In the genomic region with DNA sequence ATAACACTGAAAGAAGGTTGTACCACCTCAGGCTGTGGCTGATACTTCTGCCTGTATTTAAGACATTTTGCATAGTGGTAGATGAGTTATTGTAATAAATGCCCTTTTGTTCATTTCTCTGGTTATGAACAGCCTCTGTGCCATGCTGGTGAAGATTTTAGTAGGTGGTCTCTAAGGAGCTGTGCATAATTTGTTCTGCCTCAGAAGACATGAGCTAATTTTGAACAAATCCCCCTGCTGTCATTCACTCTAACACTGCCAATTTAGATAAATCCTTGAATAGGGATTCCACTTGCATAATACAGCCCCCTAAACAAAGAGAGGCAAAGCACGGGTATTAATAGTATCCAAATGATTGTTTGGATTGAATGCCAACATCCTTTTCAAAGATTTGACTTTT, we compare ENCODE assay signal across 21 mouse cellular contexts.
DNase-seq lines count a peak whose midpoint lies in the region; ATAC-seq and TF ChIP-seq lines count a peak whose summit lies in the region.
"Had no signal": no experiment of that assay in that cellular context is flagged by ENCODE, and none has a peak within 500 bp of the region (broad histone marks: within the 10 kb centered on the region; RNA-seq: fewer than 3 reads in every experiment).

No protein-coding gene starts in this region.

- DNase-seq in embryonic facial prominence, embryonic 14.5 days (ENCODE audit: low spot score): peak; percentile 7
- DNase-seq in embryonic facial prominence, embryonic 10.5 days (ENCODE audit: low spot score): no peak
- peak; percentile 71 for DNase-seq in hindbrain, postnatal 0 days (ENCODE audit: low spot score)
- no peak for DNase-seq in kidney, adult 9 months
- no peak for DNase-seq in adrenal gland, postnatal 25 days
- DNase-seq in lung, adult 2 months: no peak
- DNase-seq: adrenal gland, postnatal 10 days; cerebellum, adult 8-10 months; heart, adult 18-20 months; heart, postnatal 4 days; kidney, adult 11 months; kidney, postnatal 25 days; layer of hippocampus, adult 9-11 months; lung, postnatal 10 days; right cerebral cortex, postnatal 4 days; thymus, postnatal 4 days had no signal

- H3K27me3 ChIP-seq in embryonic facial prominence, embryonic 14.5 days (replicated peaks; ENCODE audit: control insufficient read depth, insufficient read depth, low read length): no peaks in the 10 kb centered on the region
- H3K27me3 ChIP-seq in embryonic facial prominence, embryonic 10.5 days (replicated peaks; ENCODE audit: low read depth, poor library complexity, severe bottlenecking): no peaks in the 10 kb centered on the region
- no peaks in the 10 kb centered on the region for H3K27me3 ChIP-seq in forebrain, embryonic 15.5 days
- H3K27me3 ChIP-seq in hindbrain, postnatal 0 days (ENCODE audit: insufficient read depth, low read length): no peaks in the 10 kb centered on the region
- H3K27me3 ChIP-seq in neural tube, embryonic 15.5 days (replicated peaks): no peaks in the 10 kb centered on the region
- H3K27me3 ChIP-seq: CH12.LX; limb, embryonic 13.5 days; liver, embryonic 15.5 days had no signal

- TF ChIP-seq POLR2A in lung, adult 2 months (IDR thresholded peaks at IDR 0.05; ENCODE audit: borderline replicate concordance, extremely low read depth, low read depth, low read length): no peak

- no peaks in the 10 kb centered on the region for H3K9me3 ChIP-seq in embryonic facial prominence, embryonic 14.5 days (ENCODE audit: control insufficient read depth, low read length)
- no peaks in the 10 kb centered on the region for H3K9me3 ChIP-seq in embryonic facial prominence, embryonic 10.5 days
- no peaks in the 10 kb centered on the region for H3K9me3 ChIP-seq in forebrain, embryonic 15.5 days
- no peaks in the 10 kb centered on the region for H3K9me3 ChIP-seq in hindbrain, postnatal 0 days (ENCODE audit: low read length)
- H3K9me3 ChIP-seq in neural tube, embryonic 15.5 days (replicated peaks): no peaks in the 10 kb centered on the region
- H3K9me3 ChIP-seq: limb, embryonic 13.5 days; liver, embryonic 15.5 days had no signal

- H3K9ac ChIP-seq in embryonic facial prominence, embryonic 14.5 days (ENCODE audit: low read depth, low read length): no peak overlapping the region
- H3K9ac ChIP-seq in forebrain, embryonic 15.5 days (replicated peaks): no peak overlapping the region
- H3K9ac ChIP-seq in hindbrain, postnatal 0 days (replicated peaks; ENCODE audit: low read length): no peak overlapping the region
- H3K9ac ChIP-seq in neural tube, embryonic 15.5 days (replicated peaks): no peak overlapping the region
- H3K9ac ChIP-seq: limb, embryonic 13.5 days; liver, embryonic 15.5 days had no signal

- ATAC-seq in embryonic facial prominence, embryonic 14.5 days (ENCODE audit: low read depth): no peak
- ATAC-seq in forebrain, embryonic 15.5 days (replicated peaks): peak; percentile 84
- peak; percentile 77 for ATAC-seq in hindbrain, postnatal 0 days
- ATAC-seq in neural tube, embryonic 15.5 days (ENCODE audit: low FRiP score): peak; percentile 14; the same call in 1 of the 2 replicates

- H3K27ac ChIP-seq in embryonic facial prominence, embryonic 14.5 days (replicated peaks; ENCODE audit: low read depth, low read length): no peak overlapping the region
- H3K27ac ChIP-seq in embryonic facial prominence, embryonic 10.5 days (replicated peaks): no peak overlapping the region
- H3K27ac ChIP-seq in forebrain, embryonic 15.5 days (replicated peaks): no peak overlapping the region
- no peak overlapping the region for H3K27ac ChIP-seq in hindbrain, postnatal 0 days
- no peak overlapping the region for H3K27ac ChIP-seq in neural tube, embryonic 15.5 days (replicated peaks)
- H3K27ac ChIP-seq: limb, embryonic 13.5 days; liver, embryonic 15.5 days had no signal

- WGBS in embryonic facial prominence, embryonic 14.5 days: 49% methylated on average over 1 of the region's 1 CpGs
- WGBS in embryonic facial prominence, embryonic 10.5 days: 50% methylated on average over 1 of the region's 1 CpGs
- WGBS in forebrain, embryonic 15.5 days: 4% methylated on average over 1 of the region's 1 CpGs
- 16% methylated on average over 1 of the region's 1 CpGs for whole genome bisulfite sequencing in hindbrain, postnatal 0 days
- 15% methylated on average over 1 of the region's 1 CpGs for WGBS in neural tube, embryonic 15.5 days
- WGBS in lung, adult 2 months: 50% methylated on average over 1 of the region's 1 CpGs

- H3K36me3 ChIP-seq in embryonic facial prominence, embryonic 14.5 days (ENCODE audit: control insufficient read depth, insufficient read depth, low read length): no peaks in the 10 kb centered on the region
- H3K36me3 ChIP-seq in embryonic facial prominence, embryonic 10.5 days (replicated peaks): no peaks in the 10 kb centered on the region
- no peaks in the 10 kb centered on the region for H3K36me3 ChIP-seq in forebrain, embryonic 15.5 days
- H3K36me3 ChIP-seq in hindbrain, postnatal 0 days (ENCODE audit: insufficient read depth, low read length): no peaks in the 10 kb centered on the region
- no peaks in the 10 kb centered on the region for H3K36me3 ChIP-seq in neural tube, embryonic 15.5 days
- H3K36me3 ChIP-seq: limb, embryonic 13.5 days; liver, embryonic 15.5 days had no signal

- H3K4me2 ChIP-seq in embryonic facial prominence, embryonic 14.5 days (ENCODE audit: low read depth, low read length): no peak overlapping the region
- no peak overlapping the region for H3K4me2 ChIP-seq in forebrain, embryonic 15.5 days (replicated peaks)
- H3K4me2 ChIP-seq in hindbrain, postnatal 0 days (ENCODE audit: low read depth, low read length): no peak overlapping the region
- no peak overlapping the region for H3K4me2 ChIP-seq in neural tube, embryonic 15.5 days
- H3K4me2 ChIP-seq: limb, embryonic 13.5 days; liver, embryonic 15.5 days had no signal

- TF ChIP-seq CTCF in hindbrain, postnatal 0 days (IDR thresholded peaks at IDR 0.05; ENCODE audit: low read depth): no peak
- TF ChIP-seq CTCF in lung, adult 2 months (IDR thresholded peaks at IDR 0.05; ENCODE audit: insufficient read depth, low read length): no peak

- H3K4me1 ChIP-seq in embryonic facial prominence, embryonic 14.5 days (ENCODE audit: control insufficient read depth, insufficient read depth, low read length): no peaks in the 10 kb centered on the region
- no peaks in the 10 kb centered on the region for H3K4me1 ChIP-seq in embryonic facial prominence, embryonic 10.5 days
- H3K4me1 ChIP-seq in forebrain, embryonic 15.5 days: peaks cover 6% of the 10 kb centered on the region
- no peaks in the 10 kb centered on the region for H3K4me1 ChIP-seq in hindbrain, postnatal 0 days (ENCODE audit: insufficient read depth, low read length)
- H3K4me1 ChIP-seq in neural tube, embryonic 15.5 days: peaks cover 4% of the 10 kb centered on the region; the same call in 1 of the 2 replicates
- no peaks in the 10 kb centered on the region for H3K4me1 ChIP-seq in lung, adult 2 months (ENCODE audit: control insufficient read depth, insufficient read depth, low read length)
- H3K4me1 ChIP-seq: limb, embryonic 13.5 days; liver, embryonic 15.5 days had no signal

- H3K4me3 ChIP-seq in embryonic facial prominence, embryonic 14.5 days (ENCODE audit: low read depth, low read length): no peak overlapping the region
- no peak overlapping the region for H3K4me3 ChIP-seq in embryonic facial prominence, embryonic 10.5 days
- no peak overlapping the region for H3K4me3 ChIP-seq in forebrain, embryonic 15.5 days
- H3K4me3 ChIP-seq in hindbrain, postnatal 0 days (ENCODE audit: low read length): no peak overlapping the region
- H3K4me3 ChIP-seq in neural tube, embryonic 15.5 days (replicated peaks): no peak overlapping the region
- H3K4me3 ChIP-seq in lung, adult 2 months (replicated peaks; ENCODE audit: extremely low read depth, low read depth, low read length): no peak overlapping the region
- H3K4me3 ChIP-seq: limb, embryonic 13.5 days; liver, embryonic 15.5 days had no signal

Comparison
In these comparisons a context has a peak if more than half of its experiments do, and no peak if none do; other contexts are left out.
1. DNase-seq: peak in embryonic facial prominence, embryonic 14.5 days (single experiment) and hindbrain, postnatal 0 days (single experiment); none in embryonic facial prominence, embryonic 10.5 days (single experiment), kidney, adult 9 months (single experiment), adrenal gland, postnatal 25 days (single experiment) and lung, adult 2 months (single experiment).